Mouse (Mus musculus) kidney, adult 2 months (tissue): ENCODE data around the gene Grid2. TPM values are rescaled to one million over a fixed set of nuclear protein-coding genes. Genes with fewer than 3 reads are reported as not detected.

Source experiments
- DNase-seq: peaks from one replicate; pipeline ENCODE4 v3.0.0; 2021
- H3K27ac ChIP-seq: fragments of 200-500 bp; 2 replicates; pipeline ENCODE4 v1.5.1; 2012; ENCODE audit warnings: low read depth, low read length, control low read depth, inconsistent platforms; ENCODE audit not compliant: insufficient read depth
- H3K27me3 ChIP-seq: fragments of 200-500 bp; replicated peaks from 2 replicates; pipeline ENCODE4 v1.6.1; 2012; ENCODE audit warnings: mild to moderate bottlenecking, moderate library complexity, low read length, inconsistent platforms; ENCODE audit not compliant: control insufficient read depth, insufficient read depth
- H3K36me3 ChIP-seq: fragments of 200-500 bp; 2 replicates; pipeline ENCODE4 v1.6.1; 2012; ENCODE audit warnings: mild to moderate bottlenecking, moderate library complexity, low read length, inconsistent platforms; ENCODE audit not compliant: control insufficient read depth, insufficient read depth
- H3K4me1 ChIP-seq: fragments of 200-500 bp; 2 replicates; pipeline ENCODE4 v1.6.1; 2011; ENCODE audit warnings: low read length; ENCODE audit not compliant: control insufficient read depth, insufficient read depth
- H3K4me3 ChIP-seq: fragments of 200-500 bp; 2 replicates; pipeline ENCODE4 v1.5.1; 2011; ENCODE audit warnings: mild to moderate bottlenecking, low read depth, low read length, control low read depth; ENCODE audit not compliant: insufficient read depth
- CTCF ChIP-seq: fragments of 200-500 bp; conservative IDR thresholded peaks from 2 replicates; pipeline ENCODE4 v1.5.1; 2011; ENCODE audit warnings: low read depth, mild to moderate bottlenecking, control low read depth, low read length, moderate library complexity, mixed read lengths; ENCODE audit not compliant: insufficient read depth, insufficient read length
- POLR2A ChIP-seq: fragments of 200-500 bp; IDR thresholded peaks from one replicate; pipeline ENCODE4 v1.6.1; 2011; ENCODE audit warnings: low read depth, low read length, control low read depth
- WGBS: fragments of 180-500 bp; shearing (Covaris S2); methylation state at CpG from one replicate; pipeline ENCODE4 v1.1.7; 2018; 5-methylcytosine and 5-hydroxymethylcytosine counted together
- polyA plus RNA-seq: library from polyadenylated mRNA; depleted of rRNA; stranded (reverse); fragments of >200 nt; gene quantifications from 2 replicates; pipeline ENCODE4 v1.2.3, GENCODE M21; 2012

The Grid2 gene
- polyA plus RNA-seq, 1 experiment, result not detected

DNA sequence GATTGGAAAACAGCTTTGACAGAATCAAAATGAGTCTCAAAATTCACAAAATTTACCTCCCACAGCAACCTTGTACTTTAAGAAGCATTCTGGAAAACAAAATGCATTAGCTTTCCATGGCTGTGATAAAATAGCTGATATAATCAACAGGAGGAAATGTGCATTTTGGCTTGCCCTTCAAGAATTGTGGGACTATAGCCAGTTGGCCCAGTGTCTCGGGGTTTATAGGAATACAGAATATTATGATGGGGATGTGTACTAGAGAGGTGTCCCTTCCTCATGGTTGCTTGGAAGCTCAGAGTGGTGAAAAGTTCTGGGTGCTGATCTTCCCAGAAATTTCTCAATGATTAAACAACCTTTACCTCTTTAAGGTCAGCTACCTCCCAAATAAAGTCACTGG is 995.4 kb downstream of the Grid2 start:
- TF ChIP-seq CTCF, result no peak
- no peak for TF ChIP-seq POLR2A
- H3K4me3 ChIP-seq, result no peak overlapping the region
- no peaks in the 10 kb centered on the region for H3K36me3 ChIP-seq
- WGBS, result 48% methylated on average over 1 of the region's 1 CpGs
- no peaks in the 10 kb centered on the region for H3K4me1 ChIP-seq
- no peak for DNase-seq
- no peak overlapping the region for H3K27ac ChIP-seq
- H3K27me3 ChIP-seq, result no peaks in the 10 kb centered on the region

DNA sequence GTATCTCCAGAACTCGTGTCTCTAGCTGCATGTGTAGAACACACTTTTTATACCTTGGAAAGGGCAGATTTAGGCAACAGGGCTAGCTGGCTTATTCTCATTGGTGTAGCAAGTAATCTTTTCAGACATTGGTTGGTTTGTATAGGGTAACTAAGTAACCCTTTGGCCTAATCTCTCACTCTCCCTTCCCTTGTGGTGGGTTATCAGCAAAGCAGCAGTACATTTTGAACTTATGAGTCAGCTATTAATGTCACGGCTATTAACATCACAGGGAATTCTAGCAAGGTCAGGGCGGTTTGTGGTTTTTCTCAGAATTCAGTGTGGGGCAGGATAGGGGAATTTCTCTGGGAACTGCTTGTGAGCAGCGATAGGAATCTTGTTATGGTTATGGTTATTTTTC is 1007.8 kb downstream of the Grid2 start:
- Histone ChIP-seq H3K27me3 (no peaks in the 10 kb centered on the region), H3K4me3 (no peak overlapping the region), H3K27ac (no peak overlapping the region), H3K4me1 (no peaks in the 10 kb centered on the region), H3K36me3 (no peaks in the 10 kb centered on the region)
- DNase-seq, result no peak
- 77% methylated on average over 4 of the region's 4 CpGs for WGBS
- TF ChIP-seq CTCF, result no peak
- no peak for TF ChIP-seq POLR2A

DNA sequence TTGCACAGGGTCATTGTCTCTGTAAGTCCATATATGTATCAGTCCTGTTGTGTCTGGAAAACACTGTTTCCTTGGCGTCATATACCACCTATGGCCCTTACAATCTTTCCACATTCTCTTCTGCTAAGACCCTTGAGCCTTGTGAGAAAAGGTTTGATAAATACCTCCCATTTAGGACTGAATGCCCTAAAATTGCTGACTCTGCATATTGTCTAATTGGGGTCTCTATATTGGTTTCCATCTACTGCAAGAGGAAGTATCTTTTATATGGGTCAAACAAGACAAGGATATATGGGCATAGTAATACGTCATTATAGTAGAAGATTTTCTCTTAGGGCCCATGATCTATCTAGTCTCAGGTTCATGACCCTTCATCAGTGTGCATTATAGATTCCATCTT is 1008.5 kb downstream of the Grid2 start:
- no peaks in the 10 kb centered on the region for H3K27me3 ChIP-seq
- no peaks in the 10 kb centered on the region for H3K36me3 ChIP-seq
- TF ChIP-seq POLR2A, result no peak
- no peak for TF ChIP-seq CTCF
- H3K4me3 ChIP-seq, result no peak overlapping the region
- no peaks in the 10 kb centered on the region for H3K4me1 ChIP-seq
- H3K27ac ChIP-seq, result no peak overlapping the region
- DNase-seq, result no peak
- 88% methylated on average over 2 of the region's 2 CpGs for WGBS

DNA sequence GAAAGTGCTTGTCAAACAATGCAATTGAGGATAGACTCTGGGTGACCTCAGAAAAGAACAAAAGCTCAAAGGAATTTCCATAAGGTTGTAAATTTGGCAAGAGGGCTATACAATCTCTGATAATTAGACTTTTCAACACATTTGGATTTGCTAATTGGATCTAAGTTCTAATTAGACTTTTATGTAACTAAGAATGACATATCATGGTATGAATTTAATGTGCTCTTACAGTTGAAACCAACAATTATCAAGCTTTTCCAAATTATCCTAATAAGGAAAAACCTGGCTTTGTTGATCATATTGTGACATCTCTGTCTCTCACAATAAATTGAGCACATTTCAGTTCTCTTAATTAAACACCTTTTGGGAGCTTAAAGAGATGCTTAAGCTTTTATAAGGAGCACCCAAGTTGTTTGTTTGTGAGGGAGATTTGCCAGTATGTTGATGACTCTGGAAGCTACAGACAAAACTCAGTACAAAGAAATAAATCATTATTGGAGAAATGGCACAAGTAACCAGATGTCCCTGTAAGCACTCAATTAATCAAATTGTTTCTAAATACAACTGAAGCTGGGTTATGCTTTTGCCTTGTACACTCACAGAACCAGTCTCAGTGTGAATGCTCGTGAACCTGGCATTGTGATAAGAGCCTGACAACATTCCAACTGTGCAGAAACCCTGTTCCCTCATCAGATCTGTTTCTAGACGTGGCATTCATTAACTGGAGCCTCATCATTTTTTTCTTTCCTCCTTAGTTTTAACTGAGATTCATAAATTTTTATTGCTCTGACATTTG is 1018.8 kb downstream of the Grid2 start:
- TF ChIP-seq CTCF, result no peak
- no peak for TF ChIP-seq POLR2A
- H3K36me3 ChIP-seq, result no peaks in the 10 kb centered on the region
- 41% methylated on average over 2 of the region's 2 CpGs for WGBS
- H3K4me1 ChIP-seq, result no peaks in the 10 kb centered on the region
- no peak overlapping the region for H3K27ac ChIP-seq
- no peak for DNase-seq
- H3K27me3 ChIP-seq, result no peaks in the 10 kb centered on the region
- no peak overlapping the region for H3K4me3 ChIP-seq

DNA sequence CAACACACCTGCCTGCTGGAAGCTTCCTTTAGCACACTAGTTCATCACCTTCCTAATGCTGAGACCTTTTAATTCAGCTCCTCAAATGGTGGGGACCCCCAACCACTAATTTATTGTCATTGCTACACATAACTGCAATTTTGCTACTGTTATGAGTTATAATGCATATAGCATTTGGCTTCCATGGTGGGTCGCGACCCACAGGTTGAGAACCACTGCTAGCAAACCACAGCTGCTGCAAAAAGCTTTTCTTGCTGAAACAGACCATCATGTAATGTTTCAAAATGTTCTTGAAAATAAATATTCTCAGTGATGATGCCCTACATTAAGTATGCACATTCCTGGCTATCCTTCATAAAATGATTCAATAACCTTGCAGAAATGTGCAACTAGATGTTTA is 1024.3 kb downstream of the Grid2 start:
- Histone ChIP-seq H3K36me3 (no peaks in the 10 kb centered on the region), H3K27me3 (no peaks in the 10 kb centered on the region), H3K27ac (no peak overlapping the region), H3K4me3 (no peak overlapping the region), H3K4me1 (no peaks in the 10 kb centered on the region)
- DNase-seq, result no peak
- WGBS, result 87% methylated on average over 2 of the region's 2 CpGs
- TF ChIP-seq POLR2A (no peak), CTCF (no peak)

DNA sequence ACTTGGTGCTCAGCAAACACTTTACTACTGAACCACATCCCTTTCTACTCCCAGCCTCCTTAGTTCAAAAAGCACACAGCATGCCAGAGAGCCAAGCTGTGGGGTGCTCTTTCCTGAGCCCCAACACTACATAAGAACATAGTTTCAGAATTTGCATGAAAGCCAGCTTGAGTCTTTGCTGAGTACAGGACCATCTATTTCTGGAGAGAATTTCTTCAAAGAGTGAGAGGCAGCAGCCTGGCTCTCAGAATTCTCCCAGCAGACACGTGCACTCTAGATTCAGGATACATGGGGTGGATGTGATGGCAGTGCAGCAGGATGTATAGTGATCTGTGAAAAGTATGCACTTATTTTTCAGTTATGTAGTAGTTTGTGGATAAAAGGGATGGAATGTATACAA is 1038.1 kb downstream of the Grid2 start:
- WGBS, result 88% methylated on average over 1 of the region's 1 CpGs
- no peaks in the 10 kb centered on the region for H3K27me3 ChIP-seq

DNA sequence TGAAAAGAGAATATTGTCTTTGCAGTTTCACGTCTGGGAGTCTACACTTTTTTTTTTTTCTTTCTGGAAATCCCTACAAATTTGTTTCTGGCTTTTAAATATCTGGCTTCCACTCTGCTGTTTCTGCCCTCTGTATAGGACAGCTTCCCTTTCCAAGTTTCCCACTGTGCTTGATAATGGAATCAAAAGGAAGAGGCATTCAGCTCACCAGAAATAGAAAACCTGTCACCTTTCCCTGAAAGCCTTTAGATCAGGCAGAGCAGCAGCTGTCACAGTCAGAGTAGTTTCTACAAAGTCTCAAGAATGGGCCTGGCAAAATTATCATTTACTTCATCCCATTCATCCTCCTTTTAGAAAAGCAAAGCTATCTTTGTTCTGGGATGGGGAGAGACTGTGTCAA is 1042.0 kb downstream of the Grid2 start:
- DNase-seq, result no peak
- no peaks in the 10 kb centered on the region for H3K4me1 ChIP-seq
- H3K27ac ChIP-seq, result no peak overlapping the region
- TF ChIP-seq CTCF (no peak), POLR2A (no peak)
- no peaks in the 10 kb centered on the region for H3K27me3 ChIP-seq
- 61% methylated on average over 1 of the region's 1 CpGs for WGBS
- no peaks in the 10 kb centered on the region for H3K36me3 ChIP-seq
- no peak overlapping the region for H3K4me3 ChIP-seq

More for the DNA sequence above, 1038.1 kb downstream of the Grid2 start:
- Histone ChIP-seq H3K4me3 (no peak overlapping the region), H3K4me1 (no peaks in the 10 kb centered on the region), H3K36me3 (no peaks in the 10 kb centered on the region), H3K27ac (no peak overlapping the region)
- no peak for TF ChIP-seq POLR2A
- DNase-seq, result no peak
